Mouse (Mus musculus) megakaryocyte, embryonic 14.5 days (primary cell): ENCODE results near the gene Apoc3.

ENCODE experiments used
- FLI1 ChIP-seq: IDR thresholded peaks from 2 replicates; pipeline ENCODE4 v1.6.1; 2012; ENCODE audit warnings: low read length, inconsistent platforms, mixed read lengths
- GATA1 ChIP-seq: IDR thresholded peaks from 3 replicates; pipeline ENCODE4 v1.6.1; 2012; ENCODE audit warnings: mixed read lengths, low read length, inconsistent platforms, borderline replicate concordance

- no peak for TF ChIP-seq GATA1
- no peak for TF ChIP-seq FLI1
These were observed 26.9 kb downstream of the Apoc3 start for GRCm38 (mm10) chr9:46208401-46208974.
